Mouse (Mus musculus): ENCODE measurements around the gene Ralgps1. TPM values are rescaled to one million over a fixed set of nuclear protein-coding genes. Genes with fewer than 3 reads are reported as not detected.
"Not testable (repeated sequence)": the region's sequence is repeated elsewhere in the genome, so short reads cannot be mapped to it uniquely, and the experiment has no call there.

Gene Ralgps1
- polyA plus RNA-seq, 1 experiment = 4.5 TPM

DNA sequence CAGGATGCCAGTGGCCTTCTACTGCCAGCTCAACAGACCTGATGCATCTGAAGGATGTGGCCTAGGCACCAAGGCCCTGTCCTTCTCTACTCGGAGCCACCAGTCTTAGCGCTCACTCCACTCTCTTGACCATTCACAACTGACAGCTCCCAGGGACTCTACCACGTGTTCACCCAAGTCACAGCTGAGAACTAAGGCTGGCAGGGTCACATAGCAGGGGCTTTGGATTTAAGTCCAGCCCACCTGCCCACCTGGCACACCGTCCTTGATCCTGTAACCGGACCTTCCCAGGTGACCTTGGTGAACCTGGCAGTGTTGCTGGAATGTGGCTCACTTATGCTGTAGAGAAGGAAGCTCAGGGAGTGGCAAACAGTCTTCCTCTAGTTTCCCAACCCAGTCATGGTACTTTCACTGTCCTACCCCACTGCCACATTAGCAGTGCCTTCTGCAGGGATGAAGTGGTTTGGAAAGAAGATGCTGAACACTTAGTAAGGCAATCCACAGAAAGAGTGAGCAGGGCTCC is 156.0 kb downstream of the Ralgps1 start:
- no peaks in the 10 kb centered on the region for H3K36me3 ChIP-seq (ENCODE audit: control insufficient read depth, insufficient read depth, low read length)
- 82% methylated on average over 5 of the region's 5 CpGs for WGBS
- H3K27ac ChIP-seq (ENCODE audit: insufficient read depth, low read length) = no peak overlapping the region; the same call in 1 of the 2 replicates
- H3K4me3 ChIP-seq (ENCODE audit: extremely low read depth, insufficient read depth, insufficient read length) = no peak overlapping the region
- H3K4me1 ChIP-seq (ENCODE audit: control insufficient read depth, insufficient read depth, insufficient read length) = no peaks in the 10 kb centered on the region
- no peak for DNase-seq (ENCODE audit: low read depth in 1 of 2, low spot score in 2 of 2)
- H3K27me3 ChIP-seq (ENCODE audit: control insufficient read depth, insufficient read depth, low read length) = no peaks in the 10 kb centered on the region
- TF ChIP-seq POLR2A (IDR thresholded peaks at IDR 0.05; ENCODE audit: low read depth, low read length) (no peak), CTCF (IDR thresholded peaks at IDR 0.05; ENCODE audit: extremely low read depth, insufficient read depth, insufficient read length, insufficient replicate concordance) (no peak)

GRCm38 (mm10) chr2:33211263-33211662 is 160.0 kb downstream of the Ralgps1 start:
- not testable (repeated sequence) for DNase-seq (ENCODE audit: low read depth in 1 of 2, low spot score in 2 of 2); H3K27me3 ChIP-seq (ENCODE audit: control insufficient read depth, insufficient read depth, low read length); H3K27ac ChIP-seq (ENCODE audit: insufficient read depth, low read length); H3K36me3 ChIP-seq (ENCODE audit: control insufficient read depth, insufficient read depth, low read length); H3K4me1 ChIP-seq (ENCODE audit: control insufficient read depth, insufficient read depth, insufficient read length); H3K4me3 ChIP-seq (ENCODE audit: extremely low read depth, insufficient read depth, insufficient read length)
- WGBS = 93% methylated on average over 11 of the region's 11 CpGs

GRCm38 (mm10) chr2:33210841-33211240 is 160.4 kb downstream of the Ralgps1 start:
- TF ChIP-seq POLR2A (IDR thresholded peaks at IDR 0.05; ENCODE audit: low read depth, low read length) (no peak), CTCF (IDR thresholded peaks at IDR 0.05; ENCODE audit: extremely low read depth, insufficient read depth, insufficient read length, insufficient replicate concordance) (no peak)
- DNase-seq (ENCODE audit: low read depth in 1 of 2, low spot score in 2 of 2) = no peak

GRCm38 (mm10) chr2:33208134-33208533 is 163.2 kb downstream of the Ralgps1 start:
- no peaks in the 10 kb centered on the region for H3K36me3 ChIP-seq (ENCODE audit: control insufficient read depth, insufficient read depth, low read length)
- no peaks in the 10 kb centered on the region for H3K27me3 ChIP-seq (ENCODE audit: control insufficient read depth, insufficient read depth, low read length)
- TF ChIP-seq CTCF (IDR thresholded peaks at IDR 0.05; ENCODE audit: extremely low read depth, insufficient read depth, insufficient read length, insufficient replicate concordance) = no peak
- no peak for TF ChIP-seq POLR2A (IDR thresholded peaks at IDR 0.05; ENCODE audit: low read depth, low read length)
- no peak overlapping the region for H3K27ac ChIP-seq (ENCODE audit: insufficient read depth, low read length)
- no peak for DNase-seq (ENCODE audit: low read depth in 1 of 2, low spot score in 2 of 2)
- peaks cover 2% of the 10 kb centered on the region; the same call in 1 of the 2 replicates for H3K4me1 ChIP-seq (ENCODE audit: control insufficient read depth, insufficient read depth, insufficient read length)
- no peak overlapping the region for H3K4me3 ChIP-seq (ENCODE audit: extremely low read depth, insufficient read depth, insufficient read length)
- WGBS = 85% methylated on average over 5 of the region's 5 CpGs

More at GRCm38 (mm10) chr2:33210841-33211240, 160.4 kb downstream of the Ralgps1 start:
- WGBS = 88% methylated on average over 2 of the region's 2 CpGs
- H3K4me1 ChIP-seq (ENCODE audit: control insufficient read depth, insufficient read depth, insufficient read length) = no peaks in the 10 kb centered on the region
- no peaks in the 10 kb centered on the region for H3K27me3 ChIP-seq (ENCODE audit: control insufficient read depth, insufficient read depth, low read length)
- H3K27ac ChIP-seq (ENCODE audit: insufficient read depth, low read length) = no peak overlapping the region
- no peaks in the 10 kb centered on the region for H3K36me3 ChIP-seq (ENCODE audit: control insufficient read depth, insufficient read depth, low read length)
- H3K4me3 ChIP-seq (ENCODE audit: extremely low read depth, insufficient read depth, insufficient read length) = no peak overlapping the region

DNA sequence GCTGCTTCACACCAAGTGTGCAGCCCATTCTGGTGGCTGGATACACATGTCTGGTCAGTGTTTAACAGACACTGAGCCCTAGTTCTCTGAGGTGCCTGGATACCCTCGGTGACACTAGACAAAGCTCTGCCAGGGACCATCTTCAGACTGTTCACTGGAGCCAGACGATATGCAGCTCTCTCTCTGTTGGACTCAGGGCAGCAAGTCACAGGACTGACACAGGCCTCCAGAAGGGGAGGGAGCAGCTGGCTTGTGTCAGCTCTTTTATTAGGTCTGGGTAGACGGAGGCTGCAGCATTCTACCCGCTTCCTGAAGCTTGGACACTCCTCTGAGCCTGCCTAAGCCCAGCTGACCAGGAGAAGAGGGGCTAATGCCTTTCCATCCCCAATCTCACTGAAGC is 164.2 kb downstream of the Ralgps1 start:
- DNase-seq (ENCODE audit: low read depth in 1 of 2, low spot score in 2 of 2) = no peak
- Histone ChIP-seq H3K4me1 (ENCODE audit: control insufficient read depth, insufficient read depth, insufficient read length) (peaks cover 3% of the 10 kb centered on the region; the same call in 1 of the 2 replicates), H3K4me3 (ENCODE audit: extremely low read depth, insufficient read depth, insufficient read length) (no peak overlapping the region), H3K27ac (ENCODE audit: insufficient read depth, low read length) (no peak overlapping the region), H3K27me3 (ENCODE audit: control insufficient read depth, insufficient read depth, low read length) (no peaks in the 10 kb centered on the region), H3K36me3 (ENCODE audit: control insufficient read depth, insufficient read depth, low read length) (no peaks in the 10 kb centered on the region)
- TF ChIP-seq POLR2A (IDR thresholded peaks at IDR 0.05; ENCODE audit: low read depth, low read length) (no peak), CTCF (IDR thresholded peaks at IDR 0.05; ENCODE audit: extremely low read depth, insufficient read depth, insufficient read length, insufficient replicate concordance) (no peak)
- WGBS = 69% methylated on average over 4 of the region's 4 CpGs

- no peak overlapping the region for H3K4me3 ChIP-seq (ENCODE audit: extremely low read depth, insufficient read depth, insufficient read length)
- peaks cover 3% of the 10 kb centered on the region; the same call in 1 of the 2 replicates for H3K4me1 ChIP-seq (ENCODE audit: control insufficient read depth, insufficient read depth, insufficient read length)
- WGBS = 88% methylated on average over 14 of the region's 14 CpGs
- H3K36me3 ChIP-seq (ENCODE audit: control insufficient read depth, insufficient read depth, low read length) = no peaks in the 10 kb centered on the region
- no peaks in the 10 kb centered on the region for H3K27me3 ChIP-seq (ENCODE audit: control insufficient read depth, insufficient read depth, low read length)
- no peak for DNase-seq (ENCODE audit: low read depth in 1 of 2, low spot score in 2 of 2)
- H3K27ac ChIP-seq (ENCODE audit: insufficient read depth, low read length) = no peak overlapping the region
- TF ChIP-seq CTCF (IDR thresholded peaks at IDR 0.05; ENCODE audit: extremely low read depth, insufficient read depth, insufficient read length, insufficient replicate concordance) = no peak
- TF ChIP-seq POLR2A (IDR thresholded peaks at IDR 0.05; ENCODE audit: low read depth, low read length) = no peak
Observed at GRCm38 (mm10) chr2:33205939-33206525, 165.3 kb downstream of the Ralgps1 start.

DNA sequence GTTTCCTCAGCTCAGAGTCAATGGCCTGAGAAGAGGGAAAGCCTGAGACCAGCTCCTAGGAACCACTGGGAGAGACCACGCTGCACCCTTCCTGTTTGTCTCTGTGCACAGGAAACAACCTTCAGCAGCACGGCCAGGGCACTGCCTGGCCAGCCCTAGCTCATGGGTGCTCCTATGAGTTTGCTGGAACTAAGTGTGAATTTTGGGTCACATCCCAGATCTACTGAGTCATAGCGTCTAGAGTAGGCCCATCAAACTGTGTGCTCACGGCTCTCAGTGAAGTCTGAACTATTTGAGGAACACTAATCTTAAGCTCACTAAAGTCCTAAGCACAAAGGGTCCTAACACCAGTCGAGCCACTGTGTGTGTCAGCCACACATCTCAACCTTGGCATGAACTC is 166.3 kb downstream of the Ralgps1 start:
- TF ChIP-seq POLR2A (IDR thresholded peaks at IDR 0.05; ENCODE audit: low read depth, low read length) (no peak), CTCF (IDR thresholded peaks at IDR 0.05; ENCODE audit: extremely low read depth, insufficient read depth, insufficient read length, insufficient replicate concordance) (no peak)

More for the DNA sequence above, 166.3 kb downstream of the Ralgps1 start:
- H3K27me3 ChIP-seq (ENCODE audit: control insufficient read depth, insufficient read depth, low read length) = no peaks in the 10 kb centered on the region
- no peaks in the 10 kb centered on the region for H3K36me3 ChIP-seq (ENCODE audit: control insufficient read depth, insufficient read depth, low read length)
- no peak overlapping the region for H3K4me3 ChIP-seq (ENCODE audit: extremely low read depth, insufficient read depth, insufficient read length)
- WGBS = 64% methylated on average over 5 of the region's 5 CpGs
- no peak overlapping the region for H3K27ac ChIP-seq (ENCODE audit: insufficient read depth, low read length)
- no peak for DNase-seq (ENCODE audit: low read depth in 1 of 2, low spot score in 2 of 2)
- peaks cover 3% of the 10 kb centered on the region; the same call in 1 of the 2 replicates for H3K4me1 ChIP-seq (ENCODE audit: control insufficient read depth, insufficient read depth, insufficient read length)

All from spleen, adult 2 months (tissue).